Mouse (Mus musculus): ENCODE results near the gene Gipc2.

Gene Gipc2

DNA sequence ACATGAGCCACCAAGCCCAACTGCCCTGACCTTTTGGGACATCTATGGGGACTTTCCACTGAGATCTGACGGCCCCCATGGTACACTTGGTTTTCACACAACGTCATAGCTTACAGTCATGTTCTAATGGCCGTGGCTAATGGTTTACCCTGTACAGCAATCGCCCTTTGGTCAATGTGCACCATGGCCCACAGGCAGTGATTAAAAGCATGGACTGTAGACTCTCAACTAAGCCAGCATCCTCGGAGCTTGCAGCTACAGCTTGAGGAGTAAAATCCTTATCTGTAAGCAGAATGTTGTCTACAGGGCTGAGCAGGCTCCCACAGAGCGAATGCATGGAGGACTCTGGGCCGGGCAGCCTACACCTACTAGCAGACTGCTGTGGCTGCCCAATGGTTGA lies 52.5 kb downstream of the Gipc2 start:
- peak; percentile 75 for DNase-seq

DNA sequence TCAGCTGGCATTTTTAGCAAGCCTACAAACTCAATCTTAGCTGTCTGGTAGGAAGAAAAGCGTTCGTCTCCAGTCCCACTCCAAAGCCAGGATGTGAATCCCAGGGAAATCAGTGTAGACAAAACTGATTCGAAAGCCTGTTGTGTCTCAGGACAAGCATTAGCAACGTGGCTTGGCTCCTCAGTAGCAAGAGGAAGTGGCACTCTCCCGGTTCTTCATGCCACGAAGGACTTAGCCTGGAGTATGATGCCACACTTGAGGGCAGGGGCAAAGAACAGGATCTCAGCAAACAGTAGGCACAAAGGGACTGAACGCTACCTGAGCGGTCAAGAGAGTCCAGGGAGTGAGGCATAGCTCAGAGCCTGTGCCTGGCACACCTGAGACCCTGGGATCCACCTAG lies 53.4 kb downstream of the Gipc2 start:
- DNase-seq, result no peak

DNA sequence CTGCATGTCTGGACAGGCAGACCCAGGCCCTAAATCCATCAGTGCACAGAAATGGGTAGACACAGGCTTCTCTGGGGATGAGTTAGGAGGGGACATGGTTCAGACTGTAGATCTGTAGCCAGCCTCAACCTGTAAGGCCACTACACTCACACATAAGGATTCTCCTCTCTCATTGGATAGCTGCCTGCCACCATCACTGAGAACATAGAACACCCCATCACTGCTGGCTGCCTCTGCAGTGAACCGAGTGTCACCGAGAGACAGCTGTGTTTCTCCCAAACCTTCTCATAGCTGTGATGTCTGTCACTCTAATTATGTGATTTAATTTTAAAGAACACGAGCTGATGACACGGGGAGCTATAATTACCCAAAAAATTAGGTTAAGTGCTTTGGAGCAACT lies 54.5 kb downstream of the Gipc2 start:
- no peak for DNase-seq

DNA sequence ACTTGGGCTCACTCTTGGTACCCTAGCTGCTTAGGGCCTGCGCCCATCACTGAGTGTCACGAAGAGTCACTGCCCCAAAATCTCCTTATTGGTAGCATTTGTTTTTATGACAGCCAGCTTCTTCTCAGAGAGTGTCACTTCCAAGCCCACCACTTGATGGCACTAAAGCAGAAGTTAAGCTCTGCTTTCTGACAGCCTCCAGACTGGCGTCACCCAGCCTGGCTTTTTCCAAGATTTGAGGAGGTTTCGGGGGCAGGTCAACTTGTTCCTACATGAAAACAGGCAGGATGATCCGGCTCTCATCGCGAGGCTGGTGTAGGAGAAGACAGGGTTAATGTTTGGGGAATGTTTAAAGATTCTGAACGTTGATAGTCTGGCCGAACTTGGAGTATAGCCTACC lies 54.9 kb downstream of the Gipc2 start:
- peak; percentile 71 for DNase-seq

DNA sequence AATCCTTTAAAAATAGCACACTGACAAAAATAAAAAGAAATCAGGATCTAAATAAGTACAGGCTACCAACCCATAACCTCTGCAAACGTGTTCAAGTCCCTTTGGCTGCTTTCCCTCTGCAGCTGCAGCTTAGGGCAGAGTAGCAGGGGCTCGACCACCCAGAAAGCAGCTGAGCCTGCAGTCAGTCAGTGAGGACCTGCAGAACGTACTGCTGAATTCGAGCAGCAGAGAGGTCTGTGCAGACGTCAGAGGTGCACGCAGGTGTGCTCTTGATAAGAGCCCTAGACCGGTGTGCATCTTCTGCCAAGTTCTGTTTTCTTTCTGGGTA lies 56.8 kb downstream of the Gipc2 start:
- DNase-seq, result no peak

DNA sequence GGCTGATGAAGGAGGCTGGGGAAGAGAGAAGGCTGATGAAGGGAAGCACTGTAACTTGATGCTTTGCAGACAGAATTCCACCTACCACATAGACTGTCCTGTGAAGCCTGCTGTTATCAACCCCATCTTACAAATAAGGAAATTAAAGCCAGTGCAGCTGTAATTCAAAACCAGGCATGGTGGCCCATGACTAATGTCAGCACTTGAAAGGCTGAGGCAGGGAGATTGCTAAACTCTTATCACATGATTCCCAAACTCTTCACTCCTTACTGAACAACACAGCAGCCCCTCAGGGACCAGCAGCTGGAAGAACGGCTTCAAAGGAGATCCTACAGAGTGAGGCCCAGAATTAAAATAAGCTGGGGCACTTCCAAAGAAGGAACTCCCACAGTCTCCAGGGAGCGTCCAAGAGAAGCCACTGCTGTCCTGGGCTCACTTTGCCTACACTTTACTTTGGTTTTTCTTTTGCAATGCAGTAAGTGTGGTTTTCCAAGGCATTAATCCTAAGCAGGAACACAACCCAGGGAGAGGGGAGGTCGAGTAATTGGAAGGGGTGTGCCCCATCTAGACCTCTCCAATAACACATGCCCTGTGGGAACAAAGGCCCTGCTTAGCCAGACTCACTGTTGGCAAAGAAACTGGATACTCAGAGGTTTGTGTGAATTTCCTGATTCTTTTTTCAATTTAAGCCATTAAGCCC lies 57.3 kb downstream of the Gipc2 start:
- no peak for DNase-seq

DNA sequence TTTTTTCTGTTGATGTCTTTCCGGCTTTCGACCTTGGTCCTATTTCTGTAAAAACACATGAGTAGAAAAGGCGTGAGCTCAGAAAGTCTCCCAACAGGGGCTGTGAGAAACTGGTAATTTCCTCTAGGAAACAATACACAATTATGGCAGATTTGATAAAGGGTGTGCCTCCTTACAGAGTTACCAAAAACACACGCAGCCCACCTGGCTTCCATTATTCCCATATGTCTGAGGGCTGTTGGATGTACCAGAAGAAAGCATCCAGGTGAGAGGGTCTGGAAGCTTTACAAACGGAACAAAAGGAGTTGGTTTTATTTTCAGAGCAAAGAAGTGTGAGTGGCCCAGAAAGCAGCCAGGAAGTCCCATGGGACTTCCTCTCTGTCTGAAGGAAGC lies 58.0 kb downstream of the Gipc2 start:
- no peak for DNase-seq

DNA sequence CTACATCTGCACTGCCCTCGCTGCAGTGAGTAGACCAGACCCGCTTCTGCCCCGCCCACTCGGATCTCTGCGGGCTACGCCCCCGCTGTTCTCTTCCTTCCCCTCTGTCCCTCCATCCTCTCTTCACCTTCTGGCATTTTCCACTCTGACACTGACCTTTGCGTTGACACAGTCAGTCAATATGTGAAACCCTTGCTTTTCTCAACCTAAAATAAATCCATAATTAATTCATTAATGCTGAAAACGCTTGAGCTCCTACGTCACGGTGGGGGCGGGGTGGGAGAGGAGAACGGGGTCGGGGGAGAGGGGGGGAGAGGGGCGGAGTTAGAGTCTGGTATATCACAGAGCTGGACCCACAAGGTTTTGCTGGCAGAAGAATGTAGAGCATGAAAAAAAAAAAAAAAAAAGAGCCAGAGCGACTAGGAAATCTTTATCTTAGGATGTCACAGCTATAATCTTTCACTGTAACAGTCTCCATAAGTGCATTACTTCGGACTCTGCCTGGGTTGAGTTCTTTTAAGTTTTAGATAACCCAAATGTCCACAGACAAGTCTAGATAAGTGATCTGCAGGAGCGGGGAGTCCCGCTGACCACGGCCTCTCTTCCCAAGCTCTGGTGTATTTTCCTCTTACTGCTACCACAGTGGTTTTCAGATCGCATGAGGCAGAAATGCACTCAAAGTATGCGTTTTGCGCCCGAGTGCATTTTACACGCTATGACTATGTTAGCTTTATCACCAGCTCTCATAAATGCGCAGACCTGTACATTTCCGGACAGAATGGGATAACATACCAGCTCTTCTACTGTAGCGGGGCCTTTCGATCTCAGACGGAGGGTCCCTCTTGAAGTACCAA lies 58.7 kb downstream of the Gipc2 start:
- no peak for DNase-seq

DNA sequence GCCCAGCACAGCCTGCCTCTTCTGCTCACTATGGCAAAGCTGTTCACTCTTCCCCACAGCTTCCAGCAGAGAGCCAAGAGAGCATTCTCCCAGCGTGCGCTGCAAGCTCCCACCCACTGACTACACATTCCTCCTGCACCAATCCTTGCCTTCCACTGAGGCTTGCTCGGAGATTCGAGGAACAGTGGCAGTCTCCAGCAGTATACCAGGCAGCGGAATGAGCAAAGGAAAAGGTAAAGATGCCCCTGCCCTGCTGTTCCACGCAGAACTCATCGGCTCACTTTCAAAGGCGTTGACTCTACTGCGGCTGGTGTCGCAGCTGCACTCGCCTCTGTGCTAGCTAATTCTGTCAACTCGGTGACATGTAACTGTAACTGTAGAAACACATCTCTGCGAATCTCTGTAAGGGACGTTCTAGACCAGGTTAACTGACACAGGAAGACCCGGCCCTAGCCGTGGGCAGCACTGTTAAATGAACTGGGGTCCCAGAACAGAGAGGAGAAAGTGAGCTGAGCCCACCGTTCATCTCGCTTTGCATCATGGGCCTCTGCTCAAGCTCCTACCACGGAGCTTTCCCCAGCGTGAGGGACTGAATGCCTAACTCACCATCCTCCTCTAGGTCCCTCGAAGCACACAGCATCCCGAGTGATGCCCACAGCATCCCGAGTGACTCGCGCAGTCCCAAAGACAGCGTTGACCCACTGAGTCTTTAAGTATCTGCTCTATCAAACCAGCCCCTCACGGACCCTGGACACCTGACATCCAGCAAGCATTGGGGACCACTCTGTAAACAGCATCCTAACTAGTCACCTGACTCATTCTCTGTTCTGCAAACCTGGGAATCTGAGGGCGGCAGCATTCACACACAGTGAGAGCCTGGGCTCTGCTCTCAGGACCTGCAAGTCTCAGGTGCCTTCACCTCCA lies 59.5 kb downstream of the Gipc2 start:
- no peak for DNase-seq

DNA sequence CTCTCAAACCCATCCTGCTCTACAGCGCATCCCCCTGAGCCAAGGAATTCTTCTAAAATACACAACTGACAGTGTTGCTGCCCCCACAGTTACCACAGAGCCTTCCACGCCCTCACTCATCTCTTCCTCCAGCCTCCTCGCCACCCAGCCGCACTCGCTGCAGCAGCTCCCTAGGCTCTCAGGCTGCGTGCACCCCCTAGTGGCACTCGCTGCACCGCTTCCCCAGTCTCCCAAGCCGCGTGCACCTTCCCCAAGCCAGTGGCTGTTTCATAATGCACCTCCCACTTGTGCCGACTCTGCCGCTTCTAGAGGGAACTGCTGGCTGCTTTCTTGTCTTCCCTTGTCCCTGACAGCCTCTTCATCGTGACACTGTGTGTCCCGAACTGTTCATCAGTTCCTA lies 60.7 kb downstream of the Gipc2 start:
- peak; percentile 28 for DNase-seq

DNA sequence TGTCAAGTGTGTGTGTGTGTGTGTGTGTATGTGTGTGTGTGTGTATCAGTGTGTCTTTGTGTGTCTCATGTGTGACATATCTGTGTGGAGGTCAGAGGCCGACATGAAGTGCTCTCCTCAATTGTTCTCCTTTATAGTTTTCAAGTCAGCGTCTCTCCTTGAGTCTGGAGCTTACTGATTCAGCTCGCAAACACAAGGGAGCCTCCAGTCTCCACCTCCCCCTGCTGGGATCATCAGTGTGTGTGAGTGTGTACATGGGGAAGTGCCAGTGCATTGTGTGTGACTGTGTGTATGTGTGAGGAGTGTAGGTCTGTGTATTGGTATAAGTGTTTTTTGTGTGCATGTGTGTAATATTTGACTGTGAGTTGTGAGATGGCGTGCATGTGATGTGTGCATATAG lies 62.6 kb downstream of the Gipc2 start:
- DNase-seq, result no peak

DNA sequence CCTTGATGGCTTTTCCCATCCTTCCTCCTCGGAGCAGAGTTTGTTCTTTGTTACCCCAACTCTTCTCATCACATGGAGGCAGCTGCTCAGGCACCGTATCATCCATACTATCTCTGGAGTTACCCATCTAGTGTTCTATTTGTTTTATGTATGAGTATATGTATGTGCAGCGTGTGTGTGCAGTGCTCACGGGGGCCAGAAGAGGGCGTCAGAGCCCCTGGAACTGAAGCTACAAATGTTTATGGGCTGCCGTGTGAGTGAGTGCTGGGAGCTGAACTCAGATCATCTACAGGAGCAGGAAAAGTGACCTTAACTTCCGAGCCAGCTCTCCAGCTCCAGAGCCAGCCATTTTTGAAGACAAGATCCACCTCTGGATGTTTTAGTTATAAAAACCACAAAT lies 64.6 kb downstream of the Gipc2 start:
- no peak for DNase-seq

DNA sequence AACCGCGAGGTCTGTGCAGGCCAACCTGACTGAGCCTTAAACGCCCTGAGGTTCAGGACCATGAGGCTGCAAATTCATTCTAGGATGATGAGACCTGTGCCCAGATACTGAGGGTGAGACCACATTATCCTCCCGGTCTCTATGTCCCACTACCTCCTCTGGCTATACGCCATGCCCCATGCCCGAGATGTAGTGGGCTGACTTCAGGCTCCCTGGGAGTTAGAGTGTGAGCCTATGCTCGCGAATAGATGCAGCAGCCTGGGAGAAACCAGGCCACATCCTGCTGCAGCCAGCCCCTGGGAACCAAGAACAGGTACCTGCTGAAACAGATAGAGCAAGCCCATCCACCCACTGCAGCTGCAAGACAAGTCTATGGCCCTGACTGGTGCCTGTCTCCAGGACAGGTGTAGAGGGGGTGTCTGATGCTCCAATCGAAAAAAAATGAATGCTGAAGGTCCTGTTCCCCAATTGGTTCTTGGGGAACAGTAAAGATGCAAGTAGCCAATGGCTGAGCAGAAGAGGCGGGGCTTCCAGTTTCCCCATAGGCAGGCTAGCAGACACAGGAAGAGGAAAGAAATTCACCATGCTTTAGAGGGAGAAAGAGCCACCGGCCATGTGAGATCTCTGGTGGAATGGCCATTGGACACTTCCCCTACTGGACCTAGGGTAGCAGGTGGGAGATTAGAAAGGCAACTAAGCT lies 65.8 kb downstream of the Gipc2 start:
- DNase-seq, result no peak

DNA sequence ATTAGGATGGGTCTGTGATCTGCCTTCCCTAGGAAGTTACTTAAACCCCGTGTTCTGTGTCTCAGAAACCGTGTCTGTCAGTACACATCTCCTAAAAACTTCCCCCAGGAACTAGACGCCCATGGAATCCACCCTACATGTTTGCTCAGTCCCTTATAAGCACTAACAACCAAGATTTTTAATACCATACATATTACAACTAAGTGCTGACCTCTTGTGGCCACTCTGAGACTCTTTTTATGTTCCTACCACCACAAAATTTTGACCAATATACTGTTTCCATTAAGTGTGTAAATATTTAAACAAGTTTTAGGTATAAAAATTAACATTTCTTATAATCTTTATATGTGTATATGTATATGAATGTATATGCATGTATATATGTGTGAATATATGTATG lies 71.0 kb downstream of the Gipc2 start:
- no peak for DNase-seq

DNA sequence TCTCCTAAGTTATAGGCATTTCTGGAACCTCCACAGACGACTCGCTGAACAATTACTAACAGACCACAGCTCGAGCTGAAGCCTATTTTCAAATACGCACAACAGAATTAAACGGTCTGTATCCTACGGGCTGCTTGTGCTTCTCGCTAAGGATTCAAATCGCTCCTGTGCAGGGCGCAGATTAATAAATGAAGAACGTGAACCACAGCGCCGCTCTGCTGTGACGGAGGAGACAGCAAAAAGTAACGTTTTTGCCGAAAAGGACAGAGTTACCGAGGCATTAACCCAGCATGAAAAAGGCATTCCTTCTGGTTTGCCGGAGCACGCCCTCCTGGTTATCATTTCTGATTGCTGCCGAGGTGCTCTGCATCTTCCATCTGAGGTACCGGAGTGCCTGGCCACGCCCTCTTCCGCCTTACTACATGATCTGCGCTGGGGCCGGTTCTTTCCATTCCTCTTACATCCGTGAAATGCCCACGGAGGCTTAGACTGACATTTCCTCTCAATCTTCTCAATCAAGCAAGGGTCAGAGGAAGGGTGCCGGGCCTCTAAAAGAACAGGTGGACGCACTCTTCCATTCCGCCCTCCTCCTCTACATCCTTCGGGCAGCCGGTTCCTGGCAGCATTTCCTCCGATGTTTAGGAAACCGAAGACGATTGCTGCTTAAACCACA lies 73.5 kb downstream of the Gipc2 start:
- DNase-seq, result no peak

DNA sequence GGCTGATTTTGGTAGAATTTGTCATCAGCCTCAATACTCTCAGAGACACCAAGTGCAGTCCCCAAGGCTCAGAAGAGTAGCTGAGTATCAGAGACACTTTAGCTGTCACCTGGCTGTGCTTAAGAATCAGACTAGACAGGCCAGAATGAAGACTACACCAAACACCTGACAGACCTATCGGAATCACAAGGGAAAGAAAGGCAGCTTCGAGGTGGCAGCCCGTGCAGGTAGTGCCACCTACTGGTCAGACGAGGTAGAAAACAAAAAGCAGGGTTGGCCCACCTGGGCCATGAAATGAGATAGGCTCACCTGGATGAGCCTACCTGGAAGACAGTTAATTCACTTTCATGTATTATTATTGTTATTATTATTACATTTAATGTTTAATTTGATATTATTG lies 76.9 kb downstream of the Gipc2 start:
- peak; percentile 45 for DNase-seq

DNA sequence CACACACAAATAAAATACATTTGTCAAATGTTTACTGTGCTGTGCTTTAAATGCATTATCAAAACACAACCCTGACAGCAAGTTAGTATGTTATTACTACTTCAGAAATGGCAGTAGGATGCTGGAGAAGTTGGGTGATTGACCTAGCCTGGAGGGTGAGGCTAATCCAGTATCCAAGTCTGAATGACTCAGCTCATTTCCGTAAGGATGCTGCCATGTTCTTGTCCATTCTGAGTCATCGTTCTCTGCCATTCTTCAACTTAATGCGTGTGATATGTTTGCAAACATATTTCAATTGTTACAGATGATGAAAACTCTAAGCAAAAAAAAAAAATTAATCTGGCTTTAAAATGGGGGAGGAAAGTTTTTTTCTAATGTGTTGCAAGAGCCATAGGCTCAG lies 84.6 kb downstream of the Gipc2 start:
- DNase-seq, result no peak

DNA sequence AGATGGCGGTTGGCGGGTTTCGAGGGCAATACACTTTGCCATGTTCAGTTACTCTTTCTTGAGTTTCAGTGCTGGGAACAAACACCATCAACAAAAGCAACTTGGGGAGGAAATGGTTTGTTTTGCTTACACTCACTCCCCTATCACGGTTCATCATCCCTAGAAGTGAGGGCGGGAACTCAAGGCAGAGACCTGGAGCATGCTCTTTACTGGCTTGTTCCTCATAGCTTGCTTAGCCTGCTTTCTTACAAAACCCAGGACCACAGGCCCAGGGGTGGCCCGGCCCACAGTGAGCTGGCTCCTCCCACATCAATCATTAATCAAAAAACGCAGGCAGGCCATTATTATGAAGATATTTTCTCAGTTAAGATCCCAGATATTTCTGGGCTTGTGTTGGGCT lies 89.9 kb downstream of the Gipc2 start:
- no peak for DNase-seq

DNA sequence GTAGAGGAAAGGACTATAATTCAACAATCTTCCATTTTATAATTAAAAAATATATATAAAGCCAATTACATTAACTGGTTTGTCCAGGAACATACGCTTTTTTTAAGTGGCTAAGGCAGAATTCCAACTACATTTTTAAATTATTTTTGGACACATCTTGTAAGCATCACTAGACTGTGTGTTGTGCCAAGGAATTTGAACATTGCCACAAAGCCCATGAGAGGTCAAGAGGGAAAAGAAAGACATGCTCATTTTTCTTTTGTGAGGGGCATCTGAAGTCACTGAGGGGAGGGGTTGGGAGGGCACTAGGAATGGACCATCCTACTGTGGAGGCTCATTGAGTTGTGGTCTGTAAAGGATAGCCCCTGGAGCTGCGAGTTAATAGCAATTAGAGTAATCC lies 97.0 kb downstream of the Gipc2 start:
- DNase-seq, result no peak

DNA sequence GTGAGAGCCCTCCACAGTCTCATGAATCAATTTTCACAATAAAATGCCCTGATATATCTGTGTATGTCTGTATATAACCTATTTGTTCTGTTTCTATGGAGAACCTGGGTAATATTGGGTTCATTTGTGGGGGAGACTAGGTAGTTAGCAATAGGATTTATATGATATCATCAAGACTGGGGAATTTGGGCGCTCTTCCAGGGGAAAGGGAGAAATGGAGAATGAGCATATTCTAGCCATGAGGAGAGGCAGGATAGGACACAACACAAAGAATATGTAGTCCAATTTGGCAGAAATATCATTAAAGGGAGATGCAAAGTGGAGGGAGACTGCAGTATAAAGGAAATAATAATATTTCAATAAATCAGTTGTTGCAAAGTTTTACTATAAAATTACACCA lies 97.7 kb downstream of the Gipc2 start:
- DNase-seq, result no peak

DNA sequence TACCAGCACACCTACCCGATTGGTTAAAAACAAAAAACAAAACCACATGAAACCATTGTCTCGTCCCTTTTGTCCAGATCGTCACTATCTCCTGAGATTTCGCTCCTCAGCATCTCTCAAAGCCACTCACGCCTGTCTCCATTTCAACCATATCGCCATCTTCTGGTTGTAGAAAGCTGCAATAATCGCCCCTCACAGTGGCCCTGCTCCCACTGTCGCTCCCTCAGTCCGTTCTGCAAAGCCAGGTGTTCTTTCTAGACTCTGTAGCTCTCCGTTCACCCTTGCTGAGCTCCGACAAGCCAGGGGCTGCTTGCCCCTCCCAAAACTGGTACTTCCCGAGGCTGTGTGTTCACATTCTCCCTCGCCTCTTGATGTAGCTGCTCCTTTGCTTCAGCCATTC lies 99.3 kb downstream of the Gipc2 start:
- DNase-seq, result no peak

DNA sequence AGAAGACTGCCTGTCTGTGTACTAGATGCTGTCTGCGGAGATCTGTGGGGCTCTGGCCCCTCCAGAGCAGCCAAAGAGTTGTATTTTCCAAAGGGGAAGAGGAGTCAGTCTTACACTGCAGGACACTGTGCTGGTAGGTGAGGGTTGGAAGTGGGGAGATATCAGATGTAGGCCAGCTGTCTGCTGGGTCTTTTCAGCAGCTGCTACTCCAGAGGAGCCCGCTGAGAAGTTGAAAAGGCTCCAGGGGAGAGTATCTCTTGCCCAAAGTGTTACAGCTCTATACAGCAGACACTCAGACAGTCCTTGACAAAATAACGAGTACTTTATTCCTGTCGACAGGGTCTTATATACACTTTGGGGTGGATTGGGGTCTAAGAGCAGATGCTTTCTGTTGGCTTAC lies 100.2 kb downstream of the Gipc2 start:
- DNase-seq, result no peak

DNA sequence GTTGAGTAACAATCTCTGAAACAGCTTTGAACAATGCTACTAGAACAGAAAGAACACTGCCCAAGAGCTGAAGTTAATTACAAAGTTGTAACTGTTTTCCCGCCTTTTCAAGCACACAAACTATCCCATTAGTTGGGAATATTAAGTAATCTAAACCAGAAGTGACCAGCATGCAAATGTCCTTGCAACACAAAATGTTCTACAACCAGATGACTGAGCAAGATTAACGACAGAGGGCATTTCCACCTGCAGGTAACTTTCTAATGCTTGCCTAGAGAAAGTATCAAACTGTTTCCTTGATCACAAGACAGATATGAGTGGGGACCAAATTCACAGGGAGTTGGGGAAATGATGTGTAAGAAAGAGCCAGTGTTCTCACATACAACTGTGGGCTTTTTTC lies 101.9 kb downstream of the Gipc2 start:
- peak; percentile 39 for DNase-seq

Measured in kidney, adult 11 months (tissue).